Mouse (Mus musculus) bone marrow macrophage, adult 2 months (primary cell): ENCODE results near the gene Pex6.

Source experiments
- CTCF ChIP-seq: IDR thresholded peaks from 2 replicates; pipeline ENCODE4 v1.5.1; 2012; ENCODE audit warnings: low read depth, mild to moderate bottlenecking, low read length, moderate library complexity
- POLR2A ChIP-seq: IDR thresholded peaks from 2 replicates; pipeline ENCODE4 v1.6.1; 2012; ENCODE audit warnings: mild to moderate bottlenecking, low read depth, low read length, borderline replicate concordance

GRCm38 (mm10) chr17:46747234-46747633 lies 36.0 kb downstream of the Pex6 start:
- TF ChIP-seq POLR2A (no peak), CTCF (no peak)
